Mouse (Mus musculus) megakaryocyte, embryonic 14.5 days (primary cell): ENCODE results near the gene Pard3.

ENCODE experiments used
- FLI1 ChIP-seq: IDR thresholded peaks from 2 replicates; pipeline ENCODE4 v1.6.1; 2012; ENCODE audit warnings: low read length, inconsistent platforms, mixed read lengths
- GATA1 ChIP-seq: IDR thresholded peaks from 3 replicates; pipeline ENCODE4 v1.6.1; 2012; ENCODE audit warnings: mixed read lengths, low read length, inconsistent platforms, borderline replicate concordance

- TF ChIP-seq GATA1 (no peak), FLI1 (no peak)
These were observed 268.1 kb downstream of the Pard3 start for GRCm38 (mm10) chr8:127331751-127332150.
